Mouse (Mus musculus): ENCODE measurements around the gene Lrrc3c.

GRCm38 (mm10) chr11:98563025-98563424, 35.1 kb upstream of the Lrrc3c start:
- TF ChIP-seq POLR2A (IDR thresholded peaks at IDR 0.05; ENCODE audit: low read depth, low read length), result no peak
- no peak for TF ChIP-seq CTCF (IDR thresholded peaks at IDR 0.05; ENCODE audit: extremely low read depth, insufficient read depth, insufficient read length, insufficient replicate concordance)
